Mouse (Mus musculus) midbrain, embryonic 16.5 days (tissue): ENCODE measurements around the gene Spata13. TPM values are rescaled to one million over a fixed set of nuclear protein-coding genes. Genes with fewer than 3 reads are reported as not detected.

Experiments
- ATAC-seq: fragments of 200-750 bp; cut with Nextera tagmentation; 2 replicates; pipeline ENCODE4 v1.8.0; 2017; ENCODE audit warnings: moderate TSS enrichment
- H3K27ac ChIP-seq: fragments of 300-500 bp; sonication (generic); 2 replicates; pipeline ENCODE4 v1.5.1; 2014; ENCODE audit warnings: mild to moderate bottlenecking, low read length, mixed read lengths
- H3K27me3 ChIP-seq: fragments of 300-500 bp; sonication (generic); 2 replicates; pipeline ENCODE4 v1.6.1; 2014; ENCODE audit warnings: low read depth, low read length, mixed read lengths; ENCODE audit not compliant: control insufficient read depth, insufficient read depth
- H3K36me3 ChIP-seq: fragments of 300-500 bp; sonication (generic); 2 replicates; pipeline ENCODE4 v1.6.1; 2014; ENCODE audit warnings: mild to moderate bottlenecking, low read length, moderate library complexity, mixed read lengths; ENCODE audit not compliant: control insufficient read depth, insufficient read depth
- H3K4me1 ChIP-seq: fragments of 300-500 bp; sonication (generic); 2 replicates; pipeline ENCODE4 v1.6.1; 2014; ENCODE audit warnings: mild to moderate bottlenecking, low read length, mixed read lengths; ENCODE audit not compliant: control insufficient read depth, insufficient read depth
- H3K4me2 ChIP-seq: fragments of 300-500 bp; sonication (generic); 2 replicates; pipeline ENCODE4 v1.6.1; 2014; ENCODE audit warnings: mild to moderate bottlenecking, low read length, mixed read lengths
- H3K4me3 ChIP-seq: fragments of 300-500 bp; sonication (generic); 2 replicates; pipeline ENCODE4 v1.5.1; 2014; ENCODE audit warnings: low read depth, mild to moderate bottlenecking, low read length, moderate library complexity, mixed read lengths
- H3K9ac ChIP-seq: fragments of 300-500 bp; sonication (generic); 2 replicates; pipeline ENCODE4 v1.6.1; 2014; ENCODE audit warnings: low read depth, low read length, mixed read lengths
- H3K9me3 ChIP-seq: fragments of 300-500 bp; sonication (generic); replicated peaks from 2 replicates; pipeline ENCODE4 v1.6.1; 2014; ENCODE audit warnings: mild to moderate bottlenecking, low read length, mixed read lengths; ENCODE audit not compliant: control insufficient read depth, poor library complexity, severe bottlenecking
- WGBS: fragments of 180-500 bp; shearing (Covaris S2); extraction: QIAGEN DNeasy Blood & Tissue Kit; methylation state at CpG from one replicate; pipeline ENCODE4 v1.1.7; 2014; 5-methylcytosine and 5-hydroxymethylcytosine counted together
- polyA plus RNA-seq: library from polyadenylated mRNA; unstranded; fragments of >200 nt; fragmentation: Nextera tagmentation; extraction: Ambion mirVana; gene quantifications from 2 replicates; pipeline ENCODE4 v1.2.1, GENCODE M21; 2015

The Spata13 gene
- polyA plus RNA-seq, 1 experiment from 2014 or later = 18.4 TPM

- H3K36me3 ChIP-seq = no peaks in the 10 kb centered on the region; the same call in 1 of the 2 replicates
- no peak overlapping the region for H3K9ac ChIP-seq
- no peak overlapping the region for H3K4me3 ChIP-seq
- 93% methylated on average over 4 of the region's 4 CpGs for WGBS
- H3K9me3 ChIP-seq = no peaks in the 10 kb centered on the region
- no peaks in the 10 kb centered on the region for H3K27me3 ChIP-seq
- no peak overlapping the region for H3K27ac ChIP-seq
- H3K4me2 ChIP-seq = no peak overlapping the region
- ATAC-seq = no peak
- H3K4me1 ChIP-seq = no peaks in the 10 kb centered on the region
Observed at GRCm38 (mm10) chr14:60798721-60799120, 164.9 kb downstream of the Spata13 start.

GRCm38 (mm10) chr14:60799762-60800728 lies 166.2 kb downstream of the Spata13 start:
- Histone ChIP-seq H3K27me3 (no peaks in the 10 kb centered on the region), H3K9ac (no peak overlapping the region), H3K4me2 (no peak overlapping the region), H3K9me3 (no peaks in the 10 kb centered on the region), H3K27ac (no peak overlapping the region), H3K36me3 (no peaks in the 10 kb centered on the region; the same call in 1 of the 2 replicates), H3K4me3 (no peak overlapping the region), H3K4me1 (no peaks in the 10 kb centered on the region)
- ATAC-seq = peak; percentile 28; the same call in 1 of the 2 replicates
- WGBS = 52% methylated on average over 9 of the region's 9 CpGs

DNA sequence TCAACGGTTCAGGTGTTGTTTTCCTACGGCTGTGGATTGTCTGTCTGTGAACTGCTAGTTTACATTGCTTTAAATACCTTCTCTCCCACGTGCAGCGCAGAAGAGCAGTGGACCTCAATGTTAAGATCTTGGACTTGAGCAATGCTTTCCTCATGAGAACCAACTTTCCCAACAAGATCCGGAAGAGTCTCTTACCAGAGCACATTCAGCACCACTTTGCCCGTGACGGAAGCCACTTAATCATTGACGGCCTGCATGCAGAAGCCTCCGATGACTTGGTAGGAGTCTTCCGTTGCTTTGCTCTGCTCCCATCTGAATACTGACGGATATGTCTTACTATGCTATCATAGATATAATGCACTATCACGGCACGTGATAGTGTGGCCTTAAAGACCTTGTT lies 168.2 kb downstream of the Spata13 start:
- no peak overlapping the region for H3K27ac ChIP-seq
- no peak for ATAC-seq
- H3K9ac ChIP-seq = no peak overlapping the region
- H3K4me1 ChIP-seq = no peaks in the 10 kb centered on the region
- no peaks in the 10 kb centered on the region for H3K27me3 ChIP-seq
- WGBS = 95% methylated on average over 13 of the region's 13 CpGs
- H3K9me3 ChIP-seq = no peaks in the 10 kb centered on the region
- H3K4me3 ChIP-seq = no peak overlapping the region
- H3K36me3 ChIP-seq = no peaks in the 10 kb centered on the region; the same call in 1 of the 2 replicates
- H3K4me2 ChIP-seq = no peak overlapping the region

DNA sequence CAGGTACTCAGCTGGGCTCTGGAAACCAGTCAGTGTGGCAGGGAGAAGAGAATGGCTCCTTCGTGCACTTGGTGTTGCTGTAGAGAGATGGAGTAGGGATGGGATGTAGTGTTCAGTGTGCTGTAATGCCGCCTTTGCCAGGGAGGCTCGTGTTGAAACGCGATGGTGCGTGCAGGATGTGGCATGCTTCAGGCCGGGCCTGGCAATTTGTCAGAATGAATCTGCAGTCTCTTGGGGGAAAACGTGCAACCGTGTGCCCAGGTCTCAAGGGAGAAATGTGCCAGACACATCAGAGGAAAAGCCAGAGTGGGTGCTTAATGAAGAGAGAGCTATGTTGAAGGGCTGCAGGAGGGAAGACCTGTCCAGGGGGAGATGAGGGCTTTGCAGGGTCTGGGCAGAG lies 171.2 kb downstream of the Spata13 start:
- Histone ChIP-seq H3K9ac (no peak overlapping the region), H3K4me2 (no peak overlapping the region), H3K27ac (no peak overlapping the region), H3K9me3 (no peaks in the 10 kb centered on the region), H3K4me3 (no peak overlapping the region), H3K4me1 (no peaks in the 10 kb centered on the region), H3K36me3 (no peaks in the 10 kb centered on the region; the same call in 1 of the 2 replicates), H3K27me3 (no peaks in the 10 kb centered on the region)
- 93% methylated on average over 9 of the region's 9 CpGs for WGBS
- ATAC-seq = no peak

DNA sequence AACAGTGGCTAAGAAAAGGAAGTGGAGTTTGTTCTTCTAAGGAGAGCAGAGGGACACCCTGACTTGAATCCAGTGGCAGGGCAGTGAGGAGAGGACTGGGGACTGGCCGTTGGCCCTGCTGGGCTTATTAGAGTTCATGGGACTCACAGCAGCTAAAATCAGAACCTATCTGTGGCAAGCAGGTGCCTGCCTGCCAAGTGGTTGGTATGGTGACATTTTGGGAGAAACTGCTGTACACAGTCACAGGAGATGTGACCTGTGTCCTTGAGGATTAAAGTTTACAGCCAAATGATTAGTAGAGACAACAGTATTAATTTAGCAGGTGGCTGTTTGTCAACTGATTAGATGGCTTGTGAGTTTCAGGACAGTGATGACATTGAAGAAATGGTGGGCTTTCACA lies 172.1 kb downstream of the Spata13 start:
- H3K27me3 ChIP-seq = no peaks in the 10 kb centered on the region
- no peak overlapping the region for H3K4me2 ChIP-seq
- 83% methylated on average over 1 of the region's 1 CpGs for WGBS
- no peak overlapping the region for H3K4me3 ChIP-seq
- H3K9ac ChIP-seq = no peak overlapping the region
- no peaks in the 10 kb centered on the region for H3K9me3 ChIP-seq
- H3K36me3 ChIP-seq = no peaks in the 10 kb centered on the region; the same call in 1 of the 2 replicates
- H3K4me1 ChIP-seq = no peaks in the 10 kb centered on the region
- no peak overlapping the region for H3K27ac ChIP-seq
- ATAC-seq = no peak

GRCm38 (mm10) chr14:60806891-60807344 lies 173.1 kb downstream of the Spata13 start:
- ATAC-seq = no peak

GRCm38 (mm10) chr14:60809881-60810280 lies 176.1 kb downstream of the Spata13 start:
- Histone ChIP-seq H3K36me3 (0 out of 2 replicates have a peak, but pooled peaks cover 3% of the 10 kb centered on the region), H3K4me2 (no peak overlapping the region), H3K4me1 (no peaks in the 10 kb centered on the region), H3K4me3 (no peak overlapping the region), H3K27ac (no peak overlapping the region), H3K9ac (no peak overlapping the region), H3K27me3 (no peaks in the 10 kb centered on the region), H3K9me3 (no peaks in the 10 kb centered on the region)
- WGBS = 88% methylated on average over 8 of the region's 8 CpGs
- ATAC-seq = no peak

More at GRCm38 (mm10) chr14:60806891-60807344, 173.1 kb downstream of the Spata13 start:
- no peaks in the 10 kb centered on the region for H3K9me3 ChIP-seq
- 55% methylated on average over 11 of the region's 11 CpGs for WGBS
- no peak overlapping the region for H3K27ac ChIP-seq
- no peak overlapping the region for H3K9ac ChIP-seq
- no peaks in the 10 kb centered on the region; the same call in 1 of the 2 replicates for H3K36me3 ChIP-seq
- H3K27me3 ChIP-seq = no peaks in the 10 kb centered on the region
- no peaks in the 10 kb centered on the region for H3K4me1 ChIP-seq
- no peak overlapping the region for H3K4me2 ChIP-seq
- H3K4me3 ChIP-seq = no peak overlapping the region

GRCm38 (mm10) chr14:60811547-60811946 lies 177.7 kb downstream of the Spata13 start:
- no peak for ATAC-seq

More at GRCm38 (mm10) chr14:60811547-60811946, 177.7 kb downstream of the Spata13 start:
- H3K27me3 ChIP-seq = no peaks in the 10 kb centered on the region
- no peak overlapping the region for H3K4me2 ChIP-seq
- H3K9ac ChIP-seq = no peak overlapping the region
- H3K9me3 ChIP-seq = no peaks in the 10 kb centered on the region
- H3K4me1 ChIP-seq = no peaks in the 10 kb centered on the region
- no peak overlapping the region for H3K4me3 ChIP-seq
- 93% methylated on average over 4 of the region's 4 CpGs for WGBS
- 0 out of 2 replicates have a peak, but pooled peaks cover 3% of the 10 kb centered on the region for H3K36me3 ChIP-seq
- H3K27ac ChIP-seq = no peak overlapping the region
